Mouse (Mus musculus) limb, embryonic 15.5 days (tissue): ENCODE measurements at regions not wholly inside any gene's neighbourhood (a gene's known extent, or its start where the extent isn't known, plus 50 kb on each side); places are given as distances from the start of the nearest gene placed in this dataset.

Experiments used
- ATAC-seq: fragments of 200-750 bp; cut with Nextera tagmentation; 2 replicates; pipeline ENCODE4 v1.8.0; 2017; ENCODE audit warnings: low read depth, moderate TSS enrichment; ENCODE audit not compliant: insufficient number of reproducible peaks, low FRiP score, low TSS enrichment
- H3K27ac ChIP-seq: fragments of 300-500 bp; sonication (generic); 2 replicates; pipeline ENCODE4 v1.5.1; 2015; ENCODE audit warnings: moderate library complexity, mild to moderate bottlenecking, inconsistent platforms
- H3K27me3 ChIP-seq: fragments of 300-500 bp; sonication (generic); 2 replicates; pipeline ENCODE4 v1.6.1; 2015; ENCODE audit warnings: inconsistent platforms
- H3K36me3 ChIP-seq: fragments of 300-500 bp; sonication (generic); 2 replicates; pipeline ENCODE4 v1.6.1; 2015; ENCODE audit warnings: inconsistent platforms
- H3K4me1 ChIP-seq: fragments of 300-500 bp; sonication (generic); 2 replicates; pipeline ENCODE4 v1.6.1; 2015; ENCODE audit warnings: inconsistent platforms
- H3K4me2 ChIP-seq: fragments of 300-500 bp; sonication (generic); 2 replicates; pipeline ENCODE4 v1.6.1; 2015; ENCODE audit warnings: mild to moderate bottlenecking, inconsistent platforms
- H3K4me3 ChIP-seq: fragments of 300-500 bp; sonication (generic); 2 replicates; pipeline ENCODE4 v1.5.1; 2015; ENCODE audit warnings: mild to moderate bottlenecking, inconsistent platforms
- H3K9ac ChIP-seq: fragments of 300-500 bp; sonication (generic); 2 replicates; pipeline ENCODE4 v1.6.1; 2015; ENCODE audit warnings: inconsistent platforms
- H3K9me3 ChIP-seq: fragments of 300-500 bp; sonication (generic); 2 replicates; pipeline ENCODE4 v1.6.1; 2016; ENCODE audit warnings: inconsistent platforms
- WGBS: fragments of 180-500 bp; shearing (Covaris S2); methylation state at CpG from one replicate; pipeline ENCODE4 v1.1.7; 2015; 5-methylcytosine and 5-hydroxymethylcytosine counted together

GRCm38 (mm10) chr9:6677225-6677718 is 407.6 kb upstream of the Ddi1 start:
- H3K27ac ChIP-seq, result no peak overlapping the region
- H3K9me3 ChIP-seq, result no peaks in the 10 kb centered on the region
- H3K4me3 ChIP-seq, result no peak overlapping the region
- H3K9ac ChIP-seq, result no peak overlapping the region
- no peaks in the 10 kb centered on the region for H3K36me3 ChIP-seq
- no peaks in the 10 kb centered on the region for H3K27me3 ChIP-seq
- ATAC-seq, result no peak
- H3K4me1 ChIP-seq, result no peaks in the 10 kb centered on the region
- WGBS, result 34% methylated on average over 3 of the region's 3 CpGs
- no peak overlapping the region for H3K4me2 ChIP-seq

- H3K9ac ChIP-seq, result no peak overlapping the region
- no peaks in the 10 kb centered on the region for H3K9me3 ChIP-seq
- H3K27me3 ChIP-seq, result no peaks in the 10 kb centered on the region
- H3K4me2 ChIP-seq, result peak overlapping the region; percentile 36
- ATAC-seq, result peak; percentile 86
- 0 out of 2 replicates have a peak, but pooled peaks cover 2% of the 10 kb centered on the region for H3K4me1 ChIP-seq
- no peaks in the 10 kb centered on the region for H3K36me3 ChIP-seq
- H3K4me3 ChIP-seq, result peak overlapping the region; percentile 24
- WGBS, result 18% methylated on average over 14 of the region's 14 CpGs
- 0 out of 2 replicates have a peak overlapping the region, but pooled peaks have one; percentile 47 for H3K27ac ChIP-seq
Observed at GRCm38 (mm10) chr9:6668001-6668969, 398.6 kb upstream of the Ddi1 start.

- no peak for ATAC-seq
- no peak overlapping the region for H3K4me2 ChIP-seq
Observed at GRCm38 (mm10) chr9:6665679-6666078, 396.0 kb upstream of the Ddi1 start.

GRCm38 (mm10) chr9:6652267-6652994 is 382.8 kb upstream of the Ddi1 start:
- Histone ChIP-seq H3K4me2 (no peak overlapping the region), H3K4me3 (no peak overlapping the region), H3K9ac (no peak overlapping the region), H3K27me3 (no peaks in the 10 kb centered on the region), H3K36me3 (no peaks in the 10 kb centered on the region), H3K4me1 (no peaks in the 10 kb centered on the region), H3K9me3 (no peaks in the 10 kb centered on the region), H3K27ac (no peak overlapping the region)
- WGBS, result 80% methylated on average over 4 of the region's 4 CpGs
- no peak for ATAC-seq

More at GRCm38 (mm10) chr9:6665679-6666078, 396.0 kb upstream of the Ddi1 start:
- Histone ChIP-seq H3K9me3 (no peaks in the 10 kb centered on the region), H3K27me3 (no peaks in the 10 kb centered on the region), H3K4me3 (no peak overlapping the region), H3K36me3 (no peaks in the 10 kb centered on the region), H3K4me1 (0 out of 2 replicates have a peak, but pooled peaks cover 2% of the 10 kb centered on the region), H3K27ac (no peak overlapping the region), H3K9ac (no peak overlapping the region)
- WGBS, result 80% methylated on average over 2 of the region's 2 CpGs

GRCm38 (mm10) chr9:6651572-6652236 is 382.1 kb upstream of the Ddi1 start:
- Histone ChIP-seq H3K4me3 (no peak overlapping the region), H3K36me3 (no peaks in the 10 kb centered on the region), H3K4me1 (no peaks in the 10 kb centered on the region), H3K9me3 (no peaks in the 10 kb centered on the region), H3K27me3 (no peaks in the 10 kb centered on the region), H3K27ac (no peak overlapping the region), H3K4me2 (no peak overlapping the region), H3K9ac (no peak overlapping the region)
- WGBS, result 82% methylated on average over 6 of the region's 6 CpGs
- no peak for ATAC-seq

- H3K4me1 ChIP-seq, result no peaks in the 10 kb centered on the region
- no peak overlapping the region for H3K27ac ChIP-seq
- no peak for ATAC-seq
- H3K27me3 ChIP-seq, result no peaks in the 10 kb centered on the region
- no peak overlapping the region for H3K9ac ChIP-seq
- H3K4me2 ChIP-seq, result no peak overlapping the region
- no peaks in the 10 kb centered on the region for H3K9me3 ChIP-seq
- H3K4me3 ChIP-seq, result no peak overlapping the region
- no peaks in the 10 kb centered on the region for H3K36me3 ChIP-seq
- 76% methylated on average over 3 of the region's 3 CpGs for WGBS
Observed at GRCm38 (mm10) chr9:6645796-6646309, 376.2 kb upstream of the Ddi1 start.

- Histone ChIP-seq H3K4me2 (no peak overlapping the region), H3K27ac (no peak overlapping the region), H3K9me3 (no peaks in the 10 kb centered on the region), H3K4me1 (no peaks in the 10 kb centered on the region), H3K36me3 (no peaks in the 10 kb centered on the region), H3K27me3 (no peaks in the 10 kb centered on the region), H3K9ac (no peak overlapping the region), H3K4me3 (no peak overlapping the region)
- ATAC-seq, result no peak
- WGBS, result 55% methylated on average over 2 of the region's 2 CpGs
Observed at GRCm38 (mm10) chr9:6645321-6645720, 375.7 kb upstream of the Ddi1 start.

GRCm38 (mm10) chr9:6617155-6617554 is 347.5 kb upstream of the Ddi1 start:
- Histone ChIP-seq H3K27ac (no peak overlapping the region), H3K4me3 (no peak overlapping the region), H3K27me3 (no peaks in the 10 kb centered on the region), H3K4me2 (no peak overlapping the region), H3K4me1 (no peaks in the 10 kb centered on the region), H3K9me3 (no peaks in the 10 kb centered on the region), H3K36me3 (no peaks in the 10 kb centered on the region), H3K9ac (no peak overlapping the region)
- 71% methylated on average over 2 of the region's 2 CpGs for WGBS
- no peak for ATAC-seq

GRCm38 (mm10) chr9:6609284-6609627 is 339.6 kb upstream of the Ddi1 start:
- Histone ChIP-seq H3K36me3 (no peaks in the 10 kb centered on the region), H3K4me3 (no peak overlapping the region), H3K9ac (no peak overlapping the region), H3K27me3 (no peaks in the 10 kb centered on the region), H3K9me3 (no peaks in the 10 kb centered on the region), H3K27ac (no peak overlapping the region), H3K4me1 (no peaks in the 10 kb centered on the region), H3K4me2 (no peak overlapping the region)
- ATAC-seq, result no peak
- 67% methylated on average over 1 of the region's 1 CpGs for WGBS

- 62% methylated on average over 5 of the region's 5 CpGs for WGBS
- Histone ChIP-seq H3K36me3 (no peaks in the 10 kb centered on the region), H3K9ac (no peak overlapping the region), H3K4me3 (no peak overlapping the region), H3K27me3 (no peaks in the 10 kb centered on the region), H3K4me1 (no peaks in the 10 kb centered on the region), H3K9me3 (no peaks in the 10 kb centered on the region), H3K4me2 (no peak overlapping the region), H3K27ac (no peak overlapping the region)
- ATAC-seq, result no peak
Observed at GRCm38 (mm10) chr9:6608428-6609283, 339.0 kb upstream of the Ddi1 start.
